Mouse (Mus musculus) stomach, postnatal 0 days (tissue): ENCODE results near the gene Acaa1a. TPM values are rescaled to one million over a fixed set of nuclear protein-coding genes. Genes with fewer than 3 reads are reported as not detected.

Source experiments
- ATAC-seq: fragments of 200-750 bp; cut with Nextera tagmentation; 2 replicates; pipeline ENCODE4 v1.8.0; 2017; ENCODE audit not compliant: low FRiP score, low TSS enrichment
- DNase-seq: peaks from one replicate; pipeline ENCODE4 v3.0.0-alpha.2; 2016; ENCODE audit warnings: low spot score
- H3K27ac ChIP-seq: fragments of 300-500 bp; sonication (generic); replicated peaks from 2 replicates; pipeline ENCODE4 v1.5.1; 2014; ENCODE audit warnings: mild to moderate bottlenecking, control low read depth
- H3K27me3 ChIP-seq: fragments of 300-500 bp; sonication (generic); 2 replicates; pipeline ENCODE4 v1.6.1; 2014; ENCODE audit warnings: low read length; ENCODE audit not compliant: control insufficient read depth, insufficient read depth
- H3K36me3 ChIP-seq: fragments of 300-500 bp; sonication (generic); 2 replicates; pipeline ENCODE4 v1.6.1; 2014; ENCODE audit warnings: low read length, mixed read lengths; ENCODE audit not compliant: control insufficient read depth, insufficient read depth
- H3K4me1 ChIP-seq: fragments of 300-500 bp; sonication (generic); replicated peaks from 2 replicates; pipeline ENCODE4 v1.6.1; 2014; ENCODE audit warnings: antibody characterized with exemption; ENCODE audit not compliant: control insufficient read depth, insufficient read depth
- H3K4me2 ChIP-seq: fragments of 300-500 bp; sonication (generic); replicated peaks from 2 replicates; pipeline ENCODE4 v1.6.1; 2014; ENCODE audit warnings: low read depth, mild to moderate bottlenecking, control low read depth, moderate library complexity
- H3K4me3 ChIP-seq: fragments of 300-500 bp; sonication (generic); 2 replicates; pipeline ENCODE4 v1.5.1; 2014; ENCODE audit warnings: low read depth, low read length, control low read depth
- H3K9ac ChIP-seq: fragments of 300-500 bp; sonication (generic); 2 replicates; pipeline ENCODE4 v1.6.1; 2014; ENCODE audit warnings: mild to moderate bottlenecking, low read length, control low read depth, mixed read lengths
- H3K9me3 ChIP-seq: fragments of 300-500 bp; sonication (generic); 2 replicates; pipeline ENCODE4 v1.6.1; 2016; ENCODE audit warnings: low read length; ENCODE audit not compliant: control insufficient read depth
- CTCF ChIP-seq: IDR thresholded peaks from 2 replicates; pipeline ENCODE4 v1.5.1; 2016; ENCODE audit warnings: antibody characterized with exemption, low read depth, mild to moderate bottlenecking, moderate library complexity
- EP300 ChIP-seq: optimal IDR thresholded peaks from 2 replicates; pipeline ENCODE3; 2016; ENCODE audit warnings: antibody characterized with exemption
- WGBS: fragments of 180-500 bp; shearing (Covaris S2); extraction: QIAGEN DNeasy Blood & Tissue Kit; methylation state at CpG from one replicate; pipeline ENCODE4 v1.1.7; 2014; 5-methylcytosine and 5-hydroxymethylcytosine counted together
- polyA plus RNA-seq: library from polyadenylated mRNA; unstranded; fragments of >200 nt; fragmentation: Nextera tagmentation; extraction: Ambion mirVana; gene quantifications from 2 replicates; pipeline ENCODE4 v1.2.1, GENCODE M21; 2015

The Acaa1a gene
- polyA plus RNA-seq, 1 experiment from 2014 or later, result 181 TPM

GRCm38 (mm10) chr9:119394808-119395207, 55.3 kb downstream of the Acaa1a start:
- DNase-seq, result no peak
- no peak for ATAC-seq
- Histone ChIP-seq H3K9ac (no peak overlapping the region), H3K27ac (no peak overlapping the region), H3K27me3 (no peaks in the 10 kb centered on the region), H3K9me3 (no peaks in the 10 kb centered on the region), H3K4me1 (no peaks in the 10 kb centered on the region), H3K4me3 (no peak overlapping the region), H3K4me2 (no peak overlapping the region), H3K36me3 (no peaks in the 10 kb centered on the region)
- TF ChIP-seq CTCF (no peak), EP300 (no peak)
- 73% methylated on average over 1 of the region's 1 CpGs for WGBS

Other genes starting within 250 kb of the Acaa1a start
- 35.3 and 39.2 TPM in 2 replicates for gene Plcd1, start 246.2 kb upstream of the Acaa1a start, polyA plus RNA-seq
- 0.18 TPM in 2 replicates for gene Dlec1, start 237.2 kb upstream of the Acaa1a start, polyA plus RNA-seq
- gene Acaa1b, start 182.6 kb upstream of the Acaa1a start, polyA plus RNA-seq, result 10.7 and 11.2 TPM in 2 replicates
- not detected in 2 replicates for gene Gm47289, start 180.5 kb upstream of the Acaa1a start, polyA plus RNA-seq
- gene Slc22a13, start 130.6 kb upstream of the Acaa1a start, polyA plus RNA-seq, result 0.07 TPM in 1 of 2 replicates, not detected in the other
- gene Oxsr1, start 17.2 kb upstream of the Acaa1a start, polyA plus RNA-seq, result 8.7 and 9.7 TPM in 2 replicates
- 40.8 and 41.5 TPM in 2 replicates for gene Myd88, start 1.7 kb downstream of the Acaa1a start, polyA plus RNA-seq
- 3.2 and 5.7 TPM in 2 replicates for gene Xylb, start 17.7 kb downstream of the Acaa1a start, polyA plus RNA-seq
- not detected in 2 replicates for gene Slc22a14, start 25.9 kb downstream of the Acaa1a start, polyA plus RNA-seq
- 6.2 and 6.3 TPM in 2 replicates for gene Acvr2b, start 62.4 kb downstream of the Acaa1a start, polyA plus RNA-seq
- gene Exog, start 105.3 kb downstream of the Acaa1a start, polyA plus RNA-seq, result 8.5 TPM in 2 replicates
- gene Scn5a, start 239.3 kb downstream of the Acaa1a start, polyA plus RNA-seq, result 0.10 and 0.18 TPM in 2 replicates